Mouse (Mus musculus) mouse embryonic stem cell (cell line): ENCODE results near the gene Etnppl.

Source experiments
- in situ Hi-C, 2 experiments: fragments of 300-500 bp; cut with MboI; formaldehyde crosslinking; loops; 1 replicate in 1 of 2; 3 replicates in 1 of 2; pipeline ENCODE4 v1.14.3; 2019 to 2020; ENCODE audit warnings: low sequenced_read_pairs in 2 of 2, low pct_unique_long_range_greater_than_20kb in 1 of 2, mixed read lengths in 1 of 2; ENCODE audit not compliant: unreplicated experiment in 1 of 2

Gene Etnppl

DNA sequence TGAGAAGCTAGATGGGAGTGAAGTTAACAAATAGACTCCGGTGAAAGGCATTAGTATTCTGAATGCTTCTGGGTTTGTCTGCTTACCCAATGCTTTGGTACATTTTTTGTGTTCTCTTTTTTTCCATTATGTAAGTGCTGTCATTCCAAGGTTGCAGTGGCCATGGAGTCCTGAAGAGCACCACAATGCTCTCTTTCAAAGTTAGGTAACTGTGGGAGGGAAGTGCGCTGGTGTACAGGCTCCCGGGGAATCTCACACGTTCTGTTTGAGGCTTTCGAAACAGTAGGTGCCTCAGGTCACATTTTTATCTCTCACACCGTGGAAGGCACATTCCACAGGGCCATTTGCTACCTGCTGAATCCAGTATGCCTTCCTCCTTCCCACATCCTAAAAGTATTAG lies 32.3 kb downstream of the Etnppl start:
- in situ Hi-C loops: no loop called here

DNA sequence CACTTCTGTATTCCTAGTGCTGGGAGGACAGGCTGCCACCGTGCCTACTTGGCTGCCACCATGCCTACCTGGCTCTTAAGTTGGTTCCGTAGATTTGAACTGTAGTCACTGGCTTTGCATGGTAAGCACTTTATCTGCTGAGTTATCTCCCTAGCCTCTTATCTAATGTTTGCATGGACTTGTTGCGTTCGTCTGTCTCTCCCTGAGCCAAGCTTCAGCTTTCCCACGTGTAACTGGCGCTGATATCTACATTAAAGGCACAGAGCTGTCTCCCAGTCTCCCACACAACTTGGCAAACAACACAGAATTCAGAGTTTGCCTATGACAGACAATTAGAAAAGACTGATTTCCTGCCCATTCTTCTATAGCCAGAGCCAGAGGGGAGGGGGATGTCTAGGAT lies 43.4 kb downstream of the Etnppl start:
- in situ Hi-C loops: no loop called here

DNA sequence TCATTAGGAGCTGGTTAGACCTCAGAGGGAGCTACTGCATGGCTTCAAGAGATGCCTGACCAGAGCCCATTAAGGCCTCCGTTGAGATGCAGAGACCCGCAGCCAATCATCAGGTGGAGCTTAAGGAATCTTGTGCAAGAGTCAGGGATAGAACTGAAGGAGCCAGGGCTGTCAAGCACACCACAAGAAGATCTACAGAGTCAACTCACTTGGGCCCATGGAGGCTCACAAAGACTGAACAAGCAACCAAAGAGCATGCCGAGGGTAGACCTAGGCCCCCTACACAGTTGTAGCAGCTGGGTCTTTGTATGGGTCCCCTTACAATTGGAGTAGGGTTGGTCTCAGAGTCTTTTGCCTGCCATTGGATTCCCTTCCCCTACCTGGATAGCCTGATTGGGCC lies 45.2 kb downstream of the Etnppl start:
- in situ Hi-C loops: no loop called here

DNA sequence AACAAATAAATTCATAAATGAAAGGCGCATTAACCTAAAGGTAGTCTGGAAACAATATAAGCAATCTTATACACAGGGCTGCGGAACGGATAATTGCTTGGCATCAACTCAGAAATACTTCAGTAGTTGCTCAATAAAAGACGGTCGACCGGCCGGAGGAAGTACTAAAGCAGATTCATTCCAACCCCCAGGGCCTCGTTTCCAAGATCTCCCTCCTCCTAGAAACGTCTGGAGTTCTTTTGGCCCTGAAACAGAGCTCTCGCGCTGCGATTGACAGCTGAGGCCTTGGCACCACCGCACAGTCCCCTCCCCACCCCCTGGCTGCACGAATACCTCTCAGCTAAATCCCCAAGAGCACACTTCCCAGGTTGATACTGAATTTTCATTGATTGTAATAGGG lies 54.0 kb downstream of the Etnppl start:
- in situ Hi-C loops: no loop called here

DNA sequence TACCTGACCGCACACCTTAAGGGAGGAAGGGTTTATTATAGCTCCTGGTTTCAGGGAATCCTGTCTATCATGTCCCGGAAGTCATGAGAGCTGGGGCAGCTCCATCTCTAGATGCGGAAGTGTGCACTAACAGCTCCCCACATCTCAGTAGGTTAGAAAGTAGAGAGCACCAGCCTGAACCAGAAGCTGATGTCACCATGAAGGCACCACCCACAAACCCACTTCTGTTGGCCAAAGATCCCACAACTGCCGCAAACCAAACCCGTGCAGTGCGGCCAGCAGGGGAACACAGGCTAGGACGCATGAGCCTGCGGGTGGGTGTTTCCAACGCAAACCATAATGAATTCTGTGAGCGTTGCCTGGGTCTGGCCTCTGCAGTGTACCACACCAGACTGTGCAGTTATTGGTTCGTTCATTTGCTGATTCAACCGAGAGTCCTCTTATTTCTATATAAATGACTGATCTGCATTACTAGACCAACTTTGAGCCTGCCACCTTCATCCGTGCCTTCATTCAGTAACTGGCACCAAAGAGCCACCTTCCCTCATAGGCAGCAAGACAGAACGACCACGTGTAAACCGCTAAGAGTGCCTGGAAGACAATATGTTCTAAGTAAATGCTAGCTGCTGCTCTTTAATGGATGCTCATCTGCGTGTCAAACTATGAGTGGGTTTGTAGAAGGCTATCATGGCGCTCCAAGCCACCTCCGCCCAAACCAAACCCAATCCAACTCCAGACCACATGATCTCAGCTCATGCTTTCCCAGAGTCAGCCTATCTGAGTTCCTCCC lies 60.6 kb downstream of the Etnppl start:
- in situ Hi-C loops: no loop called here

DNA sequence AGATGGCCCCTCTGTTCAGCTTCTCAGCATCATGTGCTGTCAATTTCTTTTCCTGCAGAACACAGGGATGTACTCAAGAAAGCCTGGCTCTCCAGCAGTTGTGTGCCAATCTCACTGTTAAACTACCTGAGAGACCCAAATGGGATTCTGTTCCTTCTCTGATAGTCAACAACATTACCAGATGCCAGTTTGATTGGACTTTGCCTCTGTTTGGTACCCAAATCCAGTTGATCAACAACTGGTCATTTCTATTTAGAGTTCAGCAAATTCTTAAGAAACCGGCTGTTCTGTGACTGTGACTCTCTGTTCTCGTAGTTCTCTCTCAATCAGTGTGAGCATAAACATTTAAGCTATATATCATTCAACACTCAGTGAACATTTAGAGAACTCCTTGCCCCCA lies 64.0 kb downstream of the Etnppl start:
- in situ Hi-C loops: loop anchor here in 1 of 2 experiments (10.0 kb wide), 1 partner anchor 586 kb away; no protein-coding TSS in a partner anchor

DNA sequence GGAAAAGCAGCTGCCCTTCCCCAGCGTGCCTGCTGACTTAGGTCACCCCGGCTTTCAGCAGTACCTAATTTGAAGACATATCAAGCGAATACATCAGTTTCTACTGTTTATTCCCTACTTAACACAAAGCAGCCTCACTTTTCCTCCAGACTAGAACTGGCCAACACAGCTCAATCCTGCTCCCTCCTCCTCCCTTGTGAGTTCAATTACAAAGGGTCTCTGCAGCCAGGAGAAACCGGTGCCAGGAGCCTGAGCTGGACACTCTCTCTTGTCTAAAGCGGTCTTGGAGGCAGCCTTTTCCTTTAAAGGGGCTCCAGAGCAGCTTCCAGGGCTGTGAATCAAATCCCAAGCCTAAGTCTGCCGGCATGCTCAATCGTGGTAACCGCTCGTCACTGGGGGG lies 64.9 kb downstream of the Etnppl start:
- in situ Hi-C loops: loop anchor here in 1 of 2 experiments (10.0 kb wide), 1 partner anchor 587 kb away; no protein-coding TSS in a partner anchor

DNA sequence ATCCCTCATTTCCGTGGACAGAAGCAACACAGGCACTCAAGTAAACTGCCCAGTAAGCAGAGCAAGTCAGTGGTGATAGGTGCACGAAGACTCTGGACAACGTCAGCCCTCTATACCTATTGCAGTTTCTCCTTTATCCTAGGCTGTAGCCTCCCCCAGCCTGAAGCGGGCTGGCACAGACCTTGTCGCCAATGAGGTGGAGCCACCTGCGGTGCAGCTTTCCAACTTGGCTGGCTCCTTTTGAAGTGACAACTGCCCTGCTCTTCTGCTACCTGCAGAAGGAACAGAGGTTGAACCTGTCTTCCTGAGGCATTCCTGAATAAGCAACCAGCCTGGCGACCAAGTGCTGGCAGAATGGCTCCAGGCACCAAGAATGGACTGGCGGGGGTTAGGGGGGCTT lies 66.6 kb downstream of the Etnppl start:
- in situ Hi-C loops: loop anchor here in 1 of 2 experiments (10.0 kb wide), 1 partner anchor 589 kb away; no protein-coding TSS in a partner anchor

DNA sequence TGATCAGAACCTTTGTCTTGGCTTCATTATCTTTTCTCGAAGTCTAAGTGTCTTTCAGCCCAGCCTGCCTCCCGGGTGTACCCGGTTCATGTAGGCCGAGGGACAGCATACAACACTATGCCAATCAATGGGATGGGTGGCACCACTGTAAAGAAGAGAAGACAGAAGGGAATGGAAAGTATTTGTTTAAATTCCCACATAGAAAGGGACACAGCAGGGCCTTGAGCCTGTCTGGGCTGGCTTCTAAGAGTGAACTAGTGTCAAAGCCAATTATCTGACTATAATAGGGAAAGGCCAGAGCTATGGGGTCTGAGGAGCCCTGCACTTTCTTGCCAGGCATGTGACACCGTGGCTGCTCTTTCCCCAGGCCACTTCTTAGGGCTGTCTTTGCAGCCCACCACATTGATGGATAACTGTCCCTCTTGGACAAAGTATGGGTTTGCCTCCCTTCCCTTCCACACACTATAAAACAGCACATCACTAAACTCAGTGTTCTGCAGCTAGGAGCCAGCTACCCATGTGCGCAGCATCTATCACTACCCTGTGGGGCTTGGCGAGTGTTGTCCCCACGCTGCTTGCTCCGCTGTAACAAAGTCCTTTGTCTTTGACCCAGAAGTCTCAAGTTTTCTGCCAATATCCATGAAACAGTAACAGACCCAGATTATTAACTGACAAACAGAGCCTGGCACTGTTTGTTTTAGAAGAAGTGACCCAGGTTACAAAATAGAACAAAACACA lies 67.2 kb downstream of the Etnppl start:
- in situ Hi-C loops: loop anchor here in 1 of 2 experiments (10.0 kb wide), 1 partner anchor 590 kb away; no protein-coding TSS in a partner anchor

DNA sequence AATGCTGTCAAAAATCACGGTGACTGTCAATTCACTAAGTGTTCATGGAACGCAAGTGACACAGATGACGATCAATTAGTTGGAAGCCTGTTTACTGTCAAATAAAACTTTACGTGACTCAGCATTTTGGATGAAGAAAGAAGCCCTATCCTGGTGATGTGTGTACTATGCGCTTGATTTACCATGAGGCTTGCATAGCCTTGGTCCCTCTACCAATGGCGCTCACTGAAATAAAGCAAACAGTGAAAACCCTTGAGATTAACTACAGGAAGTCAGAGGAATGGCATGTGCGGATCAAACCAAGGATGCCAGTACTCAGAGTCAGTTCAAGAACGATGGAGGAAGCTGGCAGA lies 67.7 kb downstream of the Etnppl start:
- in situ Hi-C loops: loop anchor here in 1 of 2 experiments (10.0 kb wide), 1 partner anchor 590 kb away; no protein-coding TSS in a partner anchor

DNA sequence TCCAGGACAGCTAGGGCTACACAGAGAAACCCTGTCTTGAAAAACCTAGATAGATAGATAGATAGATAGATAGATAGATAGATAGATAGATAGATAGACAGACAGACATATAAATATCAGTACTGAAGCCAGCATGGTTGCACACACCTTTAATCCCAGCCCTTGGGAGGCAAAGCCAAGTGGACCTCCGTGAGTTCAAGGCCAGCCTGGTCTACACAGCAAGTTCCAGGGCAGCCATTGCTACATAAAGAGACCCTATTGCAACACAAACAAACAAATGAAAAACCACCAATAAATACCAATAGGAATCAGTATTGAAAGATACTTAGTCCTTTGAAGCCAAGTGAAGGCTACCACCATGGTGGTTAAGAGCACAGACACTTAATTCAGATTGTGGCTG lies 69.8 kb downstream of the Etnppl start:
- in situ Hi-C loops: loop anchor here in 1 of 2 experiments (10.0 kb wide), 1 partner anchor 592 kb away; no protein-coding TSS in a partner anchor
